Mouse (Mus musculus) liver, adult 2 months (tissue): ENCODE measurements around the gene Slco4a1. TPM values are rescaled to one million over a fixed set of nuclear protein-coding genes. Genes with fewer than 3 reads are reported as not detected.

ENCODE experiments used
- DNase-seq: peaks from one replicate; pipeline ENCODE4 v3.0.0-alpha.2; 2011; ENCODE audit warnings: low read depth, low spot score; ENCODE audit errors: extremely low read depth
- H3K27ac ChIP-seq: fragments of 200-500 bp; replicated peaks from 2 replicates; pipeline ENCODE4 v1.5.1; 2012; ENCODE audit warnings: low read depth, mild to moderate bottlenecking, control low read depth, inconsistent platforms, low read length; ENCODE audit not compliant: insufficient read depth
- H3K27me3 ChIP-seq: fragments of 200-500 bp; 2 replicates; pipeline ENCODE4 v1.6.1; 2012; ENCODE audit warnings: mild to moderate bottlenecking, moderate library complexity, low read length, inconsistent platforms; ENCODE audit not compliant: control insufficient read depth, insufficient read depth
- H3K36me3 ChIP-seq: fragments of 200-500 bp; 2 replicates; pipeline ENCODE4 v1.6.1; 2012; ENCODE audit warnings: low read length, inconsistent platforms; ENCODE audit not compliant: control insufficient read depth, insufficient read depth
- H3K4me1 ChIP-seq: fragments of 200-500 bp; 2 replicates; pipeline ENCODE4 v1.6.1; 2011; ENCODE audit warnings: low read length; ENCODE audit not compliant: control insufficient read depth, insufficient read depth
- H3K4me3 ChIP-seq: fragments of 200-500 bp; 2 replicates; pipeline ENCODE4 v1.5.1; 2011; ENCODE audit warnings: low read depth, mild to moderate bottlenecking, control low read depth, low read length, moderate library complexity; ENCODE audit not compliant: insufficient read depth
- H3K79me2 ChIP-seq: fragments of 200-500 bp; 2 replicates; pipeline ENCODE4 v1.6.1; 2012; ENCODE audit warnings: inconsistent platforms, mild to moderate bottlenecking, low read length, moderate library complexity; ENCODE audit not compliant: control insufficient read depth, insufficient read depth
- H3K9ac ChIP-seq: fragments of 200-500 bp; 2 replicates; pipeline ENCODE4 v1.6.1; 2012; ENCODE audit warnings: low read depth, mild to moderate bottlenecking, control low read depth, inconsistent platforms, low read length
- CTCF ChIP-seq: fragments of 200-500 bp; IDR thresholded peaks from 2 replicates; pipeline ENCODE4 v1.5.1; 2011; ENCODE audit warnings: low read depth, low read length, control low read depth
- POLR2A ChIP-seq: fragments of 200-500 bp; IDR thresholded peaks from 2 replicates; pipeline ENCODE4 v1.6.1; 2011; ENCODE audit warnings: low read length, control low read depth; ENCODE audit not compliant: insufficient read depth; ENCODE audit errors: extremely low read depth
- WGBS: fragments of 180-500 bp; shearing (Covaris S2); methylation state at CpG from one replicate; pipeline ENCODE4 v1.1.7; 2018; 5-methylcytosine and 5-hydroxymethylcytosine counted together
- polyA plus RNA-seq: library from polyadenylated mRNA; depleted of rRNA; stranded (reverse); fragments of >200 nt; gene quantifications from 2 replicates; pipeline ENCODE4 v1.2.3, GENCODE M21; 2012
- total RNA-seq: library from RNA; depleted of rRNA; stranded (reverse); fragments of >200 nt; gene quantifications from 2 replicates; pipeline ENCODE4 v1.2.3, GENCODE M21; 2014

Gene Slco4a1
- total and polyA plus RNA-seq, 2 experiments = 0.09 to 0.42 TPM

DNA sequence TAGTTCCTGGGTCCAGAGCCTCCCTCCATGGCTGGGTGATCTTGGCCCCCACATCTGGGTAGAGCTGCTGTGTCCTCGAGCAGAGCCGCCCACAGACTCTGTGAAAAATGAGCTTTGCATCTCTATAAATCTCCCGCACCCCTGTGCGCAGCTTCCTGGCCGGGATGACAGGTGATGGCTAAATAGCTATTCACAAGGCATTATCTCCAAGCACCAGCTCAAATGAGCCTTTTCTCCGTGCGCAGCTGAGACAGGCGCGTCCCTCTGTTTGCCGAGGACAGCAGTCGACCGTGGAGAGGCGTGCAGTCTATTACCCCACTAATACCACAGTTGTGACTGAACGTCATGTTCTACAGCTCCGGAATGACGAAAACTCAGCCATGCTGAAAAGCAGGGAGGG lies 26.2 kb downstream of the Slco4a1 start:
- H3K4me1 ChIP-seq = no peaks in the 10 kb centered on the region
- H3K9ac ChIP-seq = no peak overlapping the region
- WGBS = 38% methylated on average over 16 of the region's 16 CpGs
- H3K79me2 ChIP-seq = no peaks in the 10 kb centered on the region
- no peak overlapping the region for H3K27ac ChIP-seq
- TF ChIP-seq POLR2A = no peak
- TF ChIP-seq CTCF = no peak
- no peak for DNase-seq
- no peaks in the 10 kb centered on the region for H3K36me3 ChIP-seq
- H3K4me3 ChIP-seq = no peak overlapping the region
- H3K27me3 ChIP-seq = peaks cover 7% of the 10 kb centered on the region

DNA sequence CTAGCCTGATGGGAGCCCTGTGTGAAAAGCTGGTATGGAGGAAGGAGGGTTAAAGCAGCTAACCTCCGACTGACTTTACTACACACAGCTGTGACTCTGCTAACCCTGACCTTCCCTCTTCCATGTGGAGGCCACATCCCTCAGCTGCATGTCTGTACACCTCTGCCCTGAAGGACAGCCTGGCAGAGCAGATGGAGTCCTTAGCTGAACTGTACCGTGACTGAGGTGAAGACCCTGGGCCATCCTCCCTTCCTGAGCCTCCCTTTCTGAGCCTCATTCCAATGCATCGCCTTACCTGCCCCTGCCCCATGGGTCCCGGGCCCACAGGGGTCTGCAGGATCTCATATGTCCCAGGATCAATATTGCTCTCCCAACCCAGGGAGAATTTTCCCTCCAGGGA lies 28.8 kb downstream of the Slco4a1 start:
- H3K4me1 ChIP-seq = no peaks in the 10 kb centered on the region
- H3K27me3 ChIP-seq = peaks cover 10% of the 10 kb centered on the region
- DNase-seq = no peak
- H3K27ac ChIP-seq = no peak overlapping the region
- no peaks in the 10 kb centered on the region for H3K79me2 ChIP-seq
- H3K4me3 ChIP-seq = no peak overlapping the region
- no peaks in the 10 kb centered on the region for H3K36me3 ChIP-seq
- TF ChIP-seq POLR2A (no peak), CTCF (no peak)
- WGBS = 61% methylated on average over 4 of the region's 4 CpGs
- H3K9ac ChIP-seq = no peak overlapping the region

DNA sequence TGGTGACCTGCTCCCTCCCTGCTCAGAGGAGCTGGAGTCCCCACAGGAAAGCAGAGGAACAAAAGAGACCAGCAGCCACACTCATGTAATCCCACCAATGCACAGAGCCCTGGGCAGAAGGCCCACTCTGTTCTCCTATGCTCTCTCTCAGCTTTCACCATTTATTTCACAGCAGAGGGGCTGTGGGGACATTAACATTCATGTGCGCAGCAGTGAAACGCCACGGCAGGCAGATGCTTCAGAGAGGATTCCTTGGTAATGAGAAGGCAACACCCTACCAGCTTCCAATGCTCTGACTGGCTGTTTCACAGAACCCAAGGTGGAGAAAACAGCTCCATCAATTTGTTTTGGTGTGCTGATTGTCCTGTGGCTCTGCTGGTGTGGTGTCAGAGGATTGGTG lies 29.3 kb downstream of the Slco4a1 start:
- no peak overlapping the region for H3K27ac ChIP-seq
- no peak for DNase-seq
- no peak overlapping the region for H3K9ac ChIP-seq
- no peaks in the 10 kb centered on the region for H3K4me1 ChIP-seq
- WGBS = 84% methylated on average over 3 of the region's 3 CpGs
- TF ChIP-seq POLR2A (no peak), CTCF (no peak)
- H3K4me3 ChIP-seq = no peak overlapping the region
- H3K27me3 ChIP-seq = peaks cover 10% of the 10 kb centered on the region
- no peaks in the 10 kb centered on the region for H3K36me3 ChIP-seq
- H3K79me2 ChIP-seq = no peaks in the 10 kb centered on the region

DNA sequence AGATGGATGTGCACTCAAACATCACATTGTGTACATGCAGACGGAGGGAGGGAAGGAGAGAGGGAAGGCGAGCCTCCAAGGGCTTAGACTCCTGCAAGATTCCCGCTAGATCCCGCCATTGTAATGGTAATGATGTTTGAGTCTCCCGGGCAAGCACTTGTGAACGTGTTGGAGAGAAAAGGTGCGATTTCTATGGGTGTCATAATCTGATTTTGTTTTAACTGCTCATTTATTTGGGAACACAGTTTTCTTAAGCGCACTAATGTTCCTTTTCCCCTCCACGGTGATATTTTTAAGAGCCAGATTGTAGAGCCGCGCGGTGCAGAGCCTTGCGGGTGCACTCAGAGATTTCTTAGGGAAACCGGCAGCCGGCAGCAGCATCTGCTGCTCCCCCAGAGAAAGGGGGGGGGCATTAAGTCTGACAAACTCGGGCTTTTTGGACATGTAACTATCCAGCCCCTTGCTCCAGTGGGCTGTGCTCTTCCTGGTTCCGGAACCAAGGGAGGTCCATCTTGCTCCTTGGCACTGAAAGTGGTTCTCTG lies 32.2 kb downstream of the Slco4a1 start:
- 27% methylated on average over 17 of the region's 17 CpGs for WGBS
- no peak for TF ChIP-seq CTCF
- no peak for TF ChIP-seq POLR2A
- Histone ChIP-seq H3K9ac (no peak overlapping the region), H3K27me3 (peaks cover 10% of the 10 kb centered on the region), H3K4me1 (no peaks in the 10 kb centered on the region), H3K4me3 (no peak overlapping the region), H3K36me3 (no peaks in the 10 kb centered on the region), H3K79me2 (no peaks in the 10 kb centered on the region), H3K27ac (no peak overlapping the region)
- DNase-seq = no peak

DNA sequence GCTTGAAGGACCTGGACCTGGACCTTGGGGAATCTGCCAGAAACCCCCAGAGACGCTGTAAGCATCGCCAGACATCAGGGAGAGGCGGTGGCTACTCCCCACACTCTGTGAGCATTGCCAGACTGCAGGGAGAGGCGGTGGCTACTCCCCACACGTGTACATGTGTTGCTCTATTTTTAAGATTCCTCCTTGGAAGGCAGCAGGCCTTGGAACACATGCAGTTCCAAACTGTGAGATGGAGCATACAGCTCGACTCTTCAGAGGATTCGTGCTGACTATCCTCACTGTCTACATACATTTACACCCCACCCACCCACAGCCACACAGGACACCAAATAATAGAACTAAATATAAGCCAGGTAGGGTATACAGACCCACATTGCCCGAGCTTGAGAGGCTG lies 39.9 kb downstream of the Slco4a1 start:
- H3K27ac ChIP-seq = no peak overlapping the region
- TF ChIP-seq POLR2A = no peak
- TF ChIP-seq CTCF = no peak
- WGBS = 71% methylated on average over 8 of the region's 8 CpGs
- H3K4me1 ChIP-seq = no peaks in the 10 kb centered on the region
- H3K36me3 ChIP-seq = no peaks in the 10 kb centered on the region
- H3K79me2 ChIP-seq = no peaks in the 10 kb centered on the region
- no peak overlapping the region for H3K9ac ChIP-seq
- peaks cover 6% of the 10 kb centered on the region for H3K27me3 ChIP-seq
- DNase-seq = no peak
- H3K4me3 ChIP-seq = no peak overlapping the region

DNA sequence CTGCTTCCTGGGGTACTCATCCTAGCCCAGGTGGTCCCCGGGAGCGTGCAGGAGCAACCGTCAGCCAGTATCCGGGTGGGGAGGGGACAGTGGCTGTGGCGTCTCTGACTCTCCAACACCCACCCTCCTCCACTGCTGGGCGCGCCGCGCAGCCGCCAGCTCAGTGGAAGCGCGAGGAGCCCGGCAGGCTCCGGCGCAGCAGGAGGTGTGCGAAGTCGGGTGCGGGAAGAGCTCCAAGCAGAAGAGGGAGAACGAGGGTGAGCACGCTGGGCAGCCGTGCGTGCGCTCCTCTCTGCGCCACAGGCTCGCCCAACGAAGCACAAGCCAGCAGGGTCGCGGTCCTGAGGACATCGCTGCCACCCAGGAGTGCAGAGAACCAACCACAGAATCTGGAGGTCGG lies 43.7 kb downstream of the Slco4a1 start, which contains the start of gene Ntsr1:
TSS of gene Ntsr1 (plus strand) at position 236 of the 400 bp plus-strand sequence.
- H3K9ac ChIP-seq = no peak within 1 kb of the TSS
- H3K36me3 ChIP-seq = no peaks in the 10 kb centered on the region
- TF ChIP-seq POLR2A = no peak
- TF ChIP-seq CTCF = no peak
- H3K4me3 ChIP-seq = no peak within 1 kb of the TSS
- no peak within 1 kb of the TSS for H3K27ac ChIP-seq
- WGBS = 2% methylated on average over 30 of the region's 30 CpGs
- no peaks in the 10 kb centered on the region for H3K4me1 ChIP-seq
- no peak for DNase-seq
- H3K27me3 ChIP-seq = peaks cover 8% of the 10 kb centered on the region
- no peaks in the 10 kb centered on the region for H3K79me2 ChIP-seq
